15 mouse cellular contexts compared by ENCODE assay signal in the genomic region with DNA sequence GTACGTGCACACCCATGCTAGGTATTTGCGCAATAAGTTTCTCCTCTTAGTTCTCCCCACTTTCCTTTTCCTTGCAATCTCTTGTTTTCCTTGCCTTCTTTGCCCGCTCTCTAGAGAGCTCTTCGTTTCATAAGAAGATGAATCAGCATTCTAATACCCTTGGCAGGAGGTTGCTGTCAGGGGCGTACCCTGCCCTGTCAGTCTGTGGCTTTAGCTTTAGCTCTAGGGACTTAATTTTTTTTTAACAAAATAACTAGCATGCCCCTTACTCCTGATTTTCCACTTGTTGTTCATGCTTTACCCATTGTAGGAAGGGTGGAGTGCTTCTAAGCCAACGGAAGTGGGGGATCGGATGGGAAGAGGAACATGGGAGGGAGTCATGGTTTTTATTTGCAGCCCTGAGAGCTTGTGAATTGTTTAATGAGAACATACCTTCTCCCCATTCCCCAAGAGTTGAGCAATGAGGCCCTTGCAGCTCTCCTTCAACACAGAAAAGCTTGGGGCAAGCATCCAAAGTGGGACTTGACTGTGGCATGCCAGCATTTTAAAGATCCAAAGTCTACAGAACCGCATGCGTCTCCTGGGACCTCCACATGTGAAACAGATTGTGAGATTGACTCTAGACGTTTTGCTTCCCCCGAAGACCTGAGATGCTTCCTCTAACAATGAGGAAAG.
DNase-seq lines count a peak whose midpoint lies in the region; ATAC-seq and TF ChIP-seq lines count a peak whose summit lies in the region.
"Had no signal": no experiment of that assay in that cellular context is flagged by ENCODE, and none has a peak within 500 bp of the region (broad histone marks: within the 10 kb centered on the region; RNA-seq: fewer than 3 reads in every experiment).

No protein-coding gene starts in this region.

- H3K9me3 ChIP-seq in limb, embryonic 12.5 days = peaks cover 7% of the 10 kb centered on the region; the same call in 1 of the 2 replicates
- H3K9me3 ChIP-seq in liver, embryonic 11.5 days (ENCODE audit: control insufficient read depth, low read length) = no peaks in the 10 kb centered on the region
- H3K9me3 ChIP-seq: embryonic facial prominence, embryonic 12.5 days; neural tube, embryonic 12.5 days had no signal

- no peak for TF ChIP-seq POLR2A in kidney, adult 2 months (IDR thresholded peaks at IDR 0.05; ENCODE audit: low read depth, low read length)

- TF ChIP-seq CTCF in kidney, adult 2 months (conservative IDR thresholded peaks at IDR 0.05; ENCODE audit: insufficient read depth, insufficient read length, low read depth, low read length) = no peak

- H3K4me1 ChIP-seq in kidney, adult 2 months (ENCODE audit: control insufficient read depth, insufficient read depth, low read length) = peaks cover 31% of the 10 kb centered on the region
- peaks cover 47% of the 10 kb centered on the region for H3K4me1 ChIP-seq in limb, embryonic 12.5 days (replicated peaks)
- 0 out of 2 replicates have a peak, but pooled peaks cover 6% of the 10 kb centered on the region for H3K4me1 ChIP-seq in liver, embryonic 11.5 days (replicated peaks; ENCODE audit: control insufficient read depth, insufficient read depth, low read length)

- H3K9ac ChIP-seq in limb, embryonic 12.5 days (replicated peaks) = no peak overlapping the region
- H3K9ac ChIP-seq in liver, embryonic 11.5 days (ENCODE audit: low read depth, low read length) = no peak overlapping the region
- H3K9ac ChIP-seq: embryonic facial prominence, embryonic 12.5 days; forebrain, postnatal 0 days; neural tube, embryonic 12.5 days had no signal

- peak; percentile 64 for ATAC-seq in common myeloid progenitor, adult 5-6 weeks (replicated peaks; ENCODE audit: low read depth, poor library complexity, severe bottlenecking)
- ATAC-seq in limb, embryonic 12.5 days (ENCODE audit: insufficient number of reproducible peaks, insufficient read depth, low FRiP score, low TSS enrichment, low read depth) = no peak
- no peak for ATAC-seq in liver, embryonic 11.5 days (replicated peaks; ENCODE audit: low FRiP score)
- ATAC-seq: forebrain, postnatal 0 days had no signal

- DNase-seq in kidney, adult 2 months = peak; percentile 57
- DNase-seq in kidney, postnatal 4 days = no peak
- peak; percentile 46 for DNase-seq in skeletal muscle tissue, adult 2 months (ENCODE audit: low read depth, low spot score)
- no peak for DNase-seq in liver, embryonic 11.5 days (ENCODE audit: low spot score)
- DNase-seq in layer of hippocampus, postnatal 36 days = no peak
- DNase-seq: cerebellum, adult 11-12 months; forebrain, postnatal 0 days; midbrain, embryonic 14.5 days; right cerebral cortex, postnatal 14 days had no signal

- H3K27me3 ChIP-seq in kidney, adult 2 months (replicated peaks; ENCODE audit: control insufficient read depth, insufficient read depth, low read length) = no peaks in the 10 kb centered on the region
- H3K27me3 ChIP-seq in limb, embryonic 12.5 days = no peaks in the 10 kb centered on the region
- H3K27me3 ChIP-seq in liver, embryonic 11.5 days (replicated peaks; ENCODE audit: control insufficient read depth, insufficient read depth, low read length) = no peaks in the 10 kb centered on the region
- H3K27me3 ChIP-seq: embryonic facial prominence, embryonic 12.5 days; neural tube, embryonic 12.5 days had no signal

- WGBS in kidney, adult 2 months = 74% methylated on average over 11 of the region's 11 CpGs
- WGBS in limb, embryonic 12.5 days = 65% methylated on average over 11 of the region's 11 CpGs
- WGBS in liver, embryonic 11.5 days = 73% methylated on average over 11 of the region's 11 CpGs

- H3K4me3 ChIP-seq in kidney, adult 2 months (ENCODE audit: insufficient read depth, low read depth, low read length) = no peak overlapping the region
- no peak overlapping the region for H3K4me3 ChIP-seq in limb, embryonic 12.5 days (replicated peaks)
- H3K4me3 ChIP-seq in liver, embryonic 11.5 days (ENCODE audit: low read depth, low read length) = no peak overlapping the region
- H3K4me3 ChIP-seq: embryonic facial prominence, embryonic 12.5 days; heart, adult 2 months; left cerebral cortex, adult 2 months; neural tube, embryonic 12.5 days had no signal

- H3K27ac ChIP-seq in kidney, adult 2 months (ENCODE audit: insufficient read depth, low read depth, low read length) = peak overlapping the region; percentile 39; the same call in 1 of the 2 replicates
- peak overlapping the region; percentile 66 for H3K27ac ChIP-seq in limb, embryonic 12.5 days
- no peak overlapping the region for H3K27ac ChIP-seq in liver, embryonic 11.5 days (ENCODE audit: low read depth, low read length)
- H3K27ac ChIP-seq: embryonic facial prominence, embryonic 12.5 days; heart, adult 2 months; left cerebral cortex, adult 2 months; neural tube, embryonic 12.5 days had no signal

- no peaks in the 10 kb centered on the region for H3K36me3 ChIP-seq in kidney, adult 2 months (ENCODE audit: control insufficient read depth, insufficient read depth, low read length)
- H3K36me3 ChIP-seq in limb, embryonic 12.5 days = no peaks in the 10 kb centered on the region
- H3K36me3 ChIP-seq in liver, embryonic 11.5 days (ENCODE audit: control insufficient read depth, insufficient read depth, low read length) = no peaks in the 10 kb centered on the region
- H3K36me3 ChIP-seq: embryonic facial prominence, embryonic 12.5 days; neural tube, embryonic 12.5 days had no signal

- no peak overlapping the region for H3K4me2 ChIP-seq in limb, embryonic 12.5 days
- H3K4me2 ChIP-seq in liver, embryonic 11.5 days = no peak overlapping the region
- H3K4me2 ChIP-seq: embryonic facial prominence, embryonic 12.5 days; neural tube, embryonic 12.5 days had no signal

Comparison
In these comparisons a context has a peak if more than half of its experiments do, and no peak if none do; other contexts are left out.
1. DNase-seq: peak in kidney, adult 2 months (single experiment) and skeletal muscle tissue, adult 2 months (single experiment); none in kidney, postnatal 4 days (0 of 2), liver, embryonic 11.5 days (single experiment) and layer of hippocampus, postnatal 36 days (0 of 2).